Mouse (Mus musculus): Measurements from ENCODE around the gene Gm30302. TPM values are rescaled to one million over a fixed set of nuclear protein-coding genes. Genes with fewer than 3 reads are reported as not detected.

Gm30302 gene
- polyA plus RNA-seq, 1 experiment from 2014 or later, result not detected

DNA sequence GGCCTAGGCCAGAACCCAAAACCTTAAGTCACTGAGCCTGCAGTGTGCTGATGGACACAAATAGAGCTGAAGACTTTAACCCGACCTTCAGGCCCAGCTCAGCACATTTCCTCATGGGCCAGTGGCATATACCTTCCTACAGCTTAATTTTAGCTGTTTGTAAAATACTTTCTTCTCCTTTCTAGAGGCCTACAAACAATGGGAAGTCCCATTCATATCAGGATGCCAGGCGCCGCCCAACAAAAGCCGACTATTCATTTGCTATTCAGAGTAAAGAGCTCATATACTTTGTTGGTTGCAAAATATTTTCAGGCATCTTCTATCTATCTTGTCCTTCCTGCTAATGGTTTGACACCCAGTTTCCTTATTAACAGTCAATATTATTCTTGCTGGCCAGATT is 40.8 kb downstream of the Gm30302 start:
- H3K4me3 ChIP-seq (ENCODE audit: low read length), result no peak overlapping the region
- no peak overlapping the region for H3K27ac ChIP-seq (ENCODE audit: low read length)
- H3K36me3 ChIP-seq (ENCODE audit: control insufficient read depth, insufficient read depth, low read length), result no peaks in the 10 kb centered on the region
- no peak overlapping the region for H3K4me2 ChIP-seq (ENCODE audit: low read depth, low read length)
- no peaks in the 10 kb centered on the region for H3K9me3 ChIP-seq (ENCODE audit: control insufficient read depth, low read length)
- 86% methylated on average over 4 of the region's 4 CpGs for WGBS
- no peak overlapping the region for H3K9ac ChIP-seq (ENCODE audit: low read length)
- ATAC-seq (ENCODE audit: low read depth), result no peak
- H3K27me3 ChIP-seq (ENCODE audit: control insufficient read depth, insufficient read depth, low read depth, low read length), result no peaks in the 10 kb centered on the region
- H3K4me1 ChIP-seq (replicated peaks; ENCODE audit: control insufficient read depth, insufficient read depth, low read length), result no peaks in the 10 kb centered on the region

DNA sequence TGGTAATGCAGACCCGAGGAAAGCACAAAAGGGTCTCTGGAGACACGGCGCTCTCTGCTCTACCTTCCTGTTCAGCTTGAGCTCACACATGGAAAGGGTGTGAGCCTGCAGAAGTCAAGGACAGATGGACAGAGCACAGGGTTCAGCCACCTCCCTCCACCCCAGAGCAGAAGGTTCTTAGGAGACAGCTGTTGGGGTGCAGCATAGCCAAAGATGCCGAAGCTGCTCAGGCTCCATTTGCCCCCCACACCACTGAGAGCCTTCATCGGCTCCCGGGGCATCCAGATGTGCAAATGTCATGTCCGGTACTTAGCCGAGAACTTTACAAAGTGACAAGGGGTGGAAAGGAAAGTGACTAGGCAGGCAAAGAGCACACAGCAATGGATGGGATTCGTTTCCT is 42.2 kb downstream of the Gm30302 start:
- no peaks in the 10 kb centered on the region for H3K36me3 ChIP-seq (ENCODE audit: control insufficient read depth, insufficient read depth, low read length)
- H3K9me3 ChIP-seq (ENCODE audit: control insufficient read depth, low read length), result no peaks in the 10 kb centered on the region
- no peak overlapping the region for H3K4me2 ChIP-seq (ENCODE audit: low read depth, low read length)
- no peak overlapping the region for H3K4me3 ChIP-seq (ENCODE audit: low read length)
- WGBS, result 80% methylated on average over 9 of the region's 9 CpGs
- no peak for ATAC-seq (ENCODE audit: low read depth)
- H3K9ac ChIP-seq (ENCODE audit: low read length), result no peak overlapping the region
- H3K27me3 ChIP-seq (ENCODE audit: control insufficient read depth, insufficient read depth, low read depth, low read length), result no peaks in the 10 kb centered on the region
- H3K4me1 ChIP-seq (replicated peaks; ENCODE audit: control insufficient read depth, insufficient read depth, low read length), result no peaks in the 10 kb centered on the region
- H3K27ac ChIP-seq (ENCODE audit: low read length), result no peak overlapping the region

DNA sequence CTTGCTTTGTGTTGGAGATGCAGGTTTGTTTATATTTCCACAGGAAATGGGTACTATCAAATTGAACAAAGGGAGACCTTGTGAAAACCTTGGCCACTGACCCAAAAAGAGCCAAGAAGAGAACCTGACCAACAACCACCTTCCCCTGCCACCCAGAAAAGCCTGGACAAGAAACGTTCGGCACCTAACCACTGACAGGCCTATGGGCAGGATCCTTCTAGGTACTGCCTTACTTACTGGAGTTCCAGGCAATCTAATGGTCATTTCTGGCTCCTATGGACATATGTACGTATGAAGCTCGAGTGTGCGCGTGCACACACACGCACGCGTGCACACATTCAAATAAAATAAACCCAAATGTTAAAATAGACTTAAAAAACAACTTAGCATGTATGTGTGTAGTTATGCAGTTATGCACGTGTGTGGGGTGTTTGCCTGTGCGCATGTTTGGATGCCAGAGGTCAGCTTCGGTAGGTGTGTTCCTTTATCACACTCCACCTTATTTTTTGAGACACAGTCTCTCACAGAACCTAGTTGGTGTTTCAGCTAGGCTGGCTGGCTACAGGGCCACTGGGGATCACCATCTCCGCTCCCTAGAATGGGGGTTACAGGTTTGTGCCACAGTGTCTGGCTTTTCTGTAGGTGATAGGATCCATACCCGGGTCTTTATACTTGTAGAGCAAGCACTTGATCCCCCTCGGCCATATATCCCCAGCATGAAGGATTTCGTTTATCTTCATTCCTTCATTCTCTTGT is 57.3 kb downstream of the Gm30302 start:
- no peak overlapping the region for H3K4me3 ChIP-seq (ENCODE audit: low read length)
- H3K27me3 ChIP-seq (ENCODE audit: control insufficient read depth, insufficient read depth, low read depth, low read length), result no peaks in the 10 kb centered on the region
- H3K9me3 ChIP-seq (ENCODE audit: control insufficient read depth, low read length), result no peaks in the 10 kb centered on the region
- no peaks in the 10 kb centered on the region for H3K36me3 ChIP-seq (ENCODE audit: control insufficient read depth, insufficient read depth, low read length)
- H3K4me2 ChIP-seq (ENCODE audit: low read depth, low read length), result no peak overlapping the region
- 87% methylated on average over 16 of the region's 16 CpGs for WGBS
- no peak overlapping the region for H3K27ac ChIP-seq (ENCODE audit: low read length)
- no peaks in the 10 kb centered on the region for H3K4me1 ChIP-seq (replicated peaks; ENCODE audit: control insufficient read depth, insufficient read depth, low read length)
- ATAC-seq (ENCODE audit: low read depth), result no peak
- no peak overlapping the region for H3K9ac ChIP-seq (ENCODE audit: low read length)

DNA sequence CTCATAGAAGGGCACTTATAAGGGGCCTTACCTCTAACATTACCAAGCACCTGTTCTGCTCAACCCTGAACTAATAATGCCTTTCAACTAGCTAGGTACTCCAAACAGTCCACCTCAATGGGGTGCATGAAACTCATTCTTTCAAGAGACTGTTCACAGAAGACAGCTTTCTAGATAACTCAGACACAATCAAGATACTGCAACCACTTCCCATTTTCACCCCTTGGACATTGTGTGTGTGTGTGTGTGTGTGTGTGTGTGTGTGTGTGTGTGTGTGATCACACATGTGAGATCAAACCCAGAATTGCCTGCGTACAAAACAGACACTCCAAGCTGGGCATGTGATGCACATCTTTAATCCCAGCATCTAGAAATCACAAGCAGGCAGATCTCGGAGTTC is 60.8 kb downstream of the Gm30302 start:
- Histone ChIP-seq H3K9me3 (ENCODE audit: control insufficient read depth, low read length) (no peaks in the 10 kb centered on the region), H3K4me2 (ENCODE audit: low read depth, low read length) (no peak overlapping the region), H3K4me3 (ENCODE audit: low read length) (no peak overlapping the region), H3K4me1 (replicated peaks; ENCODE audit: control insufficient read depth, insufficient read depth, low read length) (no peaks in the 10 kb centered on the region), H3K9ac (ENCODE audit: low read length) (no peak overlapping the region), H3K27ac (ENCODE audit: low read length) (no peak overlapping the region), H3K27me3 (ENCODE audit: control insufficient read depth, insufficient read depth, low read depth, low read length) (no peaks in the 10 kb centered on the region), H3K36me3 (ENCODE audit: control insufficient read depth, insufficient read depth, low read length) (peaks cover 19% of the 10 kb centered on the region)
- 78% methylated on average over 2 of the region's 2 CpGs for WGBS
- ATAC-seq (ENCODE audit: low read depth), result no peak

DNA sequence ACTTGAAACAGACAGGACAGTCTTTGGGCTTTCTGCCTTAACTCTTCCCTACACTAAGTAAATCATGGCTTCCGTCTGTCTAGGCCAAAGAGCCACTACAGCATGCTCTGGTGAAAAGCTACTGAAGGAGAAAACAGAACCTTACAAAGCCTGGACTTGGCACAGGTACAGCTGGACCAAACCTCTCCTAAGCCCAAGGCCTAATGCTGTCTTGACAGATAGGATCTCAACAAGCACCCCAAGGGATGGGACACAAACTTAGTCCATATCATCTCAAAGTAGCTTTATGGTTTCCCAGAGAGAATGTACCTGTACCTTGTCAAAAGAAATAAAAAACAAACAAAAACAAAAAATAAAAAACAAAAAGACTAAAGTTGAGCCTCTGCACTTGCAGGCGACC is 62.4 kb downstream of the Gm30302 start:
- no peaks in the 10 kb centered on the region for H3K27me3 ChIP-seq (ENCODE audit: control insufficient read depth, insufficient read depth, low read depth, low read length)
- 85% methylated on average over 2 of the region's 2 CpGs for WGBS
- H3K4me1 ChIP-seq (replicated peaks; ENCODE audit: control insufficient read depth, insufficient read depth, low read length), result no peaks in the 10 kb centered on the region
- peaks cover 29% of the 10 kb centered on the region for H3K36me3 ChIP-seq (ENCODE audit: control insufficient read depth, insufficient read depth, low read length)
- H3K27ac ChIP-seq (ENCODE audit: low read length), result no peak overlapping the region
- no peak overlapping the region for H3K4me3 ChIP-seq (ENCODE audit: low read length)
- no peak for ATAC-seq (ENCODE audit: low read depth)
- H3K9me3 ChIP-seq (ENCODE audit: control insufficient read depth, low read length), result no peaks in the 10 kb centered on the region
- H3K4me2 ChIP-seq (ENCODE audit: low read depth, low read length), result no peak overlapping the region
- H3K9ac ChIP-seq (ENCODE audit: low read length), result no peak overlapping the region

Other genes with a start within 250 kb of the Gm30302 start
- 1.8 and 2.0 TPM in 2 replicates for gene Omd, start 216.5 kb downstream of the Gm30302 start, polyA plus RNA-seq (2015; fragmentation: Nextera tagmentation; extraction: Ambion mirVana)
- 131 and 132 TPM in 2 replicates for gene Ogn, start 191.0 kb downstream of the Gm30302 start, polyA plus RNA-seq (2015; fragmentation: Nextera tagmentation; extraction: Ambion mirVana)
- 33.0 and 33.2 TPM in 2 replicates for gene Cenpp, start 146.2 kb downstream of the Gm30302 start, polyA plus RNA-seq (2015; fragmentation: Nextera tagmentation; extraction: Ambion mirVana)
- 14.7 and 15.2 TPM in 2 replicates for gene Nol8, start 145.9 kb downstream of the Gm30302 start, polyA plus RNA-seq (2015; fragmentation: Nextera tagmentation; extraction: Ambion mirVana)
- gene Iars, start 116.9 kb downstream of the Gm30302 start, polyA plus RNA-seq (2015; fragmentation: Nextera tagmentation; extraction: Ambion mirVana), result 53.7 and 55.1 TPM in 2 replicates